Mouse (Mus musculus) lung, adult 2 months (tissue): ENCODE measurements at regions not wholly inside any gene's neighbourhood (a gene's known extent, or its start where the extent isn't known, plus 50 kb on each side); places are given as distances from the start of the nearest gene placed in this dataset.

Experiments used
- CTCF ChIP-seq: fragments of 200-500 bp; IDR thresholded peaks from 2 replicates; pipeline ENCODE4 v1.5.1; 2011; ENCODE audit warnings: mild to moderate bottlenecking, low read length, control low read depth; ENCODE audit not compliant: insufficient read depth
- POLR2A ChIP-seq: fragments of 200-500 bp; IDR thresholded peaks from 2 replicates; pipeline ENCODE4 v1.6.1; 2011; ENCODE audit warnings: low read depth, mild to moderate bottlenecking, control low read depth, low read length, borderline replicate concordance; ENCODE audit errors: extremely low read depth

- TF ChIP-seq POLR2A: no peak
- no peak for TF ChIP-seq CTCF
Observed at GRCm38 (mm10) chr6:93229320-93229719, 286.0 kb upstream of the Adamts9 start.
